Mouse (Mus musculus): ENCODE data around the gene Dda1. TPM values are rescaled to one million over a fixed set of nuclear protein-coding genes. Genes with fewer than 3 reads are reported as not detected.
A peak's percentile ranks its signal among the peaks of the same experiment; 100 is the strongest.
"Not testable (repeated sequence)": the region's sequence is repeated elsewhere in the genome, so short reads cannot be mapped to it uniquely, and the experiment has no call there.

Dda1 gene
- polyA plus RNA-seq, 1 experiment from 2014 or later = 91.7 TPM

GRCm38 (mm10) chr8:71513018-71513754, 44.2 kb downstream of the Dda1 start:
- Histone ChIP-seq H3K27ac (ENCODE audit: low read length) (no peak overlapping the region), H3K9ac (ENCODE audit: low read depth, low read length) (no peak overlapping the region), H3K4me3 (ENCODE audit: low read length) (no peak overlapping the region), H3K36me3 (ENCODE audit: control insufficient read depth, insufficient read depth, low read length) (no peaks in the 10 kb centered on the region), H3K4me1 (ENCODE audit: control insufficient read depth, insufficient read depth, low read length) (peaks cover 9% of the 10 kb centered on the region; the same call in 1 of the 2 replicates), H3K4me2 (ENCODE audit: low read depth, low read length) (no peak overlapping the region), H3K27me3 (replicated peaks; ENCODE audit: control insufficient read depth, insufficient read depth, low read length) (peaks cover 7% of the 10 kb centered on the region), H3K9me3 (ENCODE audit: control insufficient read depth, low read length) (no peaks in the 10 kb centered on the region)
- WGBS = 70% methylated on average over 15 of the region's 15 CpGs
- ATAC-seq = no peak

GRCm38 (mm10) chr8:71515043-71515442, 46.0 kb downstream of the Dda1 start:
- Histone ChIP-seq H3K9ac (ENCODE audit: low read depth, low read length) (no peak overlapping the region), H3K27me3 (replicated peaks; ENCODE audit: control insufficient read depth, insufficient read depth, low read length) (no peaks in the 10 kb centered on the region; the same call in 1 of the 2 replicates), H3K4me3 (ENCODE audit: low read length) (no peak overlapping the region), H3K27ac (ENCODE audit: low read length) (no peak overlapping the region), H3K4me2 (ENCODE audit: low read depth, low read length) (no peak overlapping the region), H3K9me3 (ENCODE audit: control insufficient read depth, low read length) (no peaks in the 10 kb centered on the region), H3K4me1 (ENCODE audit: control insufficient read depth, insufficient read depth, low read length) (0 out of 2 replicates have a peak, but pooled peaks cover 2% of the 10 kb centered on the region), H3K36me3 (ENCODE audit: control insufficient read depth, insufficient read depth, low read length) (no peaks in the 10 kb centered on the region)
- 72% methylated on average over 5 of the region's 5 CpGs for WGBS
- no peak for ATAC-seq

GRCm38 (mm10) chr8:71516786-71517185, 47.8 kb downstream of the Dda1 start:
- Histone ChIP-seq H3K9ac (ENCODE audit: low read depth, low read length) (no peak overlapping the region), H3K4me2 (ENCODE audit: low read depth, low read length) (no peak overlapping the region), H3K27me3 (replicated peaks; ENCODE audit: control insufficient read depth, insufficient read depth, low read length) (no peaks in the 10 kb centered on the region), H3K9me3 (ENCODE audit: control insufficient read depth, low read length) (no peaks in the 10 kb centered on the region), H3K36me3 (ENCODE audit: control insufficient read depth, insufficient read depth, low read length) (no peaks in the 10 kb centered on the region), H3K27ac (ENCODE audit: low read length) (peak overlapping the region; percentile 23; the same call in 1 of the 2 replicates), H3K4me1 (ENCODE audit: control insufficient read depth, insufficient read depth, low read length) (0 out of 2 replicates have a peak, but pooled peaks cover 2% of the 10 kb centered on the region), H3K4me3 (ENCODE audit: low read length) (no peak overlapping the region)
- ATAC-seq = no peak
- WGBS = 7% methylated on average over 6 of the region's 6 CpGs

- H3K27me3 ChIP-seq (replicated peaks; ENCODE audit: control insufficient read depth, insufficient read depth, low read length); ATAC-seq; H3K4me2 ChIP-seq (ENCODE audit: low read depth, low read length); H3K4me1 ChIP-seq (ENCODE audit: control insufficient read depth, insufficient read depth, low read length); H3K27ac ChIP-seq (ENCODE audit: low read length); H3K9ac ChIP-seq (ENCODE audit: low read depth, low read length); H3K36me3 ChIP-seq (ENCODE audit: control insufficient read depth, insufficient read depth, low read length); H3K9me3 ChIP-seq (ENCODE audit: control insufficient read depth, low read length); H3K4me3 ChIP-seq (ENCODE audit: low read length): not testable (repeated sequence)
- 39% methylated on average over 9 of the region's 10 CpGs for WGBS
Observed at GRCm38 (mm10) chr8:71519037-71519825, 50.2 kb downstream of the Dda1 start.

GRCm38 (mm10) chr8:71521634-71522033, 52.6 kb downstream of the Dda1 start:
- Histone ChIP-seq H3K27me3 (replicated peaks; ENCODE audit: control insufficient read depth, insufficient read depth, low read length) (peaks cover 18% of the 10 kb centered on the region), H3K4me2 (ENCODE audit: low read depth, low read length) (peak overlapping the region; percentile 26; the same call in 1 of the 2 replicates), H3K36me3 (ENCODE audit: control insufficient read depth, insufficient read depth, low read length) (no peaks in the 10 kb centered on the region), H3K27ac (ENCODE audit: low read length) (no peak overlapping the region), H3K9me3 (ENCODE audit: control insufficient read depth, low read length) (no peaks in the 10 kb centered on the region), H3K4me3 (ENCODE audit: low read length) (no peak overlapping the region), H3K4me1 (ENCODE audit: control insufficient read depth, insufficient read depth, low read length) (peaks cover 2% of the 10 kb centered on the region; the same call in 1 of the 2 replicates), H3K9ac (ENCODE audit: low read depth, low read length) (0 out of 2 replicates have a peak overlapping the region, but pooled peaks have one; percentile 30)
- ATAC-seq = peak; percentile 87
- 4% methylated on average over 17 of the region's 17 CpGs for WGBS

- WGBS = 15% methylated on average over 46 of the region's 46 CpGs
Observed at GRCm38 (mm10) chr8:71525226-71526050, 56.4 kb downstream of the Dda1 start, which contains the start of gene Ccdc194. Gene Ccdc194, minus strand, starts transcription at chr8:71525711.

More at GRCm38 (mm10) chr8:71525226-71526050, 56.4 kb downstream of the Dda1 start, which contains the start of gene Ccdc194:
- H3K4me1 ChIP-seq (ENCODE audit: control insufficient read depth, insufficient read depth, low read length) = peaks cover 3% of the 10 kb centered on the region; the same call in 1 of the 2 replicates
- no peak for ATAC-seq
- no peak within 1 kb of the TSS for H3K4me3 ChIP-seq (ENCODE audit: low read length)
- H3K9ac ChIP-seq (ENCODE audit: low read depth, low read length) = peak within 1 kb of the TSS; percentile 37; the same call in 1 of the 2 replicates
- peak within 1 kb of the TSS; percentile 22; the same call in 1 of the 2 replicates for H3K4me2 ChIP-seq (ENCODE audit: low read depth, low read length)
- H3K27me3 ChIP-seq (replicated peaks; ENCODE audit: control insufficient read depth, insufficient read depth, low read length) = peaks cover 20% of the 10 kb centered on the region
- no peaks in the 10 kb centered on the region for H3K9me3 ChIP-seq (ENCODE audit: control insufficient read depth, low read length)
- peak within 1 kb of the TSS; percentile 50 for H3K27ac ChIP-seq (ENCODE audit: low read length)
- H3K36me3 ChIP-seq (ENCODE audit: control insufficient read depth, insufficient read depth, low read length) = no peaks in the 10 kb centered on the region

Other genes starting within 250 kb of the Dda1 start
- 11.6 and 12.4 TPM in 2 replicates for gene Myo9b, start 196.5 kb upstream of the Dda1 start, polyA plus RNA-seq (2015; fragmentation: Nextera tagmentation; extraction: Ambion mirVana)
- gene Haus8, start 196.3 kb upstream of the Dda1 start, polyA plus RNA-seq (2015; fragmentation: Nextera tagmentation; extraction: Ambion mirVana) = 43.6 and 48.4 TPM in 2 replicates
- gene Use1, start 102.4 kb upstream of the Dda1 start, polyA plus RNA-seq (2015; fragmentation: Nextera tagmentation; extraction: Ambion mirVana) = 89.5 and 95.8 TPM in 2 replicates
- 6.3 and 8.5 TPM in 2 replicates for gene Ocel1, start 97.9 kb upstream of the Dda1 start, polyA plus RNA-seq (2015; fragmentation: Nextera tagmentation; extraction: Ambion mirVana)
- 35.8 and 51.1 TPM in 2 replicates for gene Nr2f6, start 87.2 kb upstream of the Dda1 start, polyA plus RNA-seq (2015; fragmentation: Nextera tagmentation; extraction: Ambion mirVana)
- gene Ushbp1, start 73.4 kb upstream of the Dda1 start, polyA plus RNA-seq (2015; fragmentation: Nextera tagmentation; extraction: Ambion mirVana) = 10.8 and 10.9 TPM in 2 replicates
- 84.7 and 86.9 TPM in 2 replicates for gene Babam1, start 72.3 kb upstream of the Dda1 start, polyA plus RNA-seq (2015; fragmentation: Nextera tagmentation; extraction: Ambion mirVana)
- gene Ankle1, start 63.2 kb upstream of the Dda1 start, polyA plus RNA-seq (2015; fragmentation: Nextera tagmentation; extraction: Ambion mirVana) = 32.0 and 39.4 TPM in 2 replicates
- 24.0 and 25.1 TPM in 2 replicates for gene Abhd8, start 5.5 kb upstream of the Dda1 start, polyA plus RNA-seq (2015; fragmentation: Nextera tagmentation; extraction: Ambion mirVana)
- 224 and 234 TPM in 2 replicates for gene Mrpl34, start 4.2 kb upstream of the Dda1 start, polyA plus RNA-seq (2015; fragmentation: Nextera tagmentation; extraction: Ambion mirVana)
- gene Ano8, start 16.8 kb downstream of the Dda1 start, polyA plus RNA-seq (2015; fragmentation: Nextera tagmentation; extraction: Ambion mirVana) = 0.20 and 0.43 TPM in 2 replicates
- 14.0 and 14.9 TPM in 2 replicates for gene Gtpbp3, start 18.9 kb downstream of the Dda1 start, polyA plus RNA-seq (2015; fragmentation: Nextera tagmentation; extraction: Ambion mirVana)
- 70.9 and 80.9 TPM in 2 replicates for gene Plvap, start 42.6 kb downstream of the Dda1 start, polyA plus RNA-seq (2015; fragmentation: Nextera tagmentation; extraction: Ambion mirVana)
- gene Ccdc194, start 56.5 kb downstream of the Dda1 start, polyA plus RNA-seq (2015; fragmentation: Nextera tagmentation; extraction: Ambion mirVana) = 0.26 and 0.28 TPM in 2 replicates
- 38.8 and 42.0 TPM in 2 replicates for gene Bst2, start 68.3 kb downstream of the Dda1 start, polyA plus RNA-seq (2015; fragmentation: Nextera tagmentation; extraction: Ambion mirVana)
- 126 and 130 TPM in 2 replicates for gene Mvb12a, start 73.7 kb downstream of the Dda1 start, polyA plus RNA-seq (2015; fragmentation: Nextera tagmentation; extraction: Ambion mirVana)
- gene Tmem221, start 89.7 kb downstream of the Dda1 start, polyA plus RNA-seq (2015; fragmentation: Nextera tagmentation; extraction: Ambion mirVana) = 1.3 and 1.8 TPM in 2 replicates
- 0.06 TPM in 1 of 2 replicates, not detected in the other for gene Nxnl1, start 97.4 kb downstream of the Dda1 start, polyA plus RNA-seq (2015; fragmentation: Nextera tagmentation; extraction: Ambion mirVana)
- gene Slc27a1, start 99.7 kb downstream of the Dda1 start, polyA plus RNA-seq (2015; fragmentation: Nextera tagmentation; extraction: Ambion mirVana) = 21.0 and 24.3 TPM in 2 replicates
- gene Pgls, start 123.0 kb downstream of the Dda1 start, polyA plus RNA-seq (2015; fragmentation: Nextera tagmentation; extraction: Ambion mirVana) = 244 and 252 TPM in 2 replicates
- 3.0 and 3.5 TPM in 2 replicates for gene Fam129c, start 128.4 kb downstream of the Dda1 start, polyA plus RNA-seq (2015; fragmentation: Nextera tagmentation; extraction: Ambion mirVana)
- gene Colgalt1, start 141.8 kb downstream of the Dda1 start, polyA plus RNA-seq (2015; fragmentation: Nextera tagmentation; extraction: Ambion mirVana) = 68.0 and 70.5 TPM in 2 replicates
- gene Unc13a, start 202.6 kb downstream of the Dda1 start, polyA plus RNA-seq (2015; fragmentation: Nextera tagmentation; extraction: Ambion mirVana) = 0.98 and 1.2 TPM in 2 replicates
- gene Jak3, start 207.1 kb downstream of the Dda1 start, polyA plus RNA-seq (2015; fragmentation: Nextera tagmentation; extraction: Ambion mirVana) = 11.5 and 13.5 TPM in 2 replicates
- gene Insl3, start 220.0 kb downstream of the Dda1 start, polyA plus RNA-seq (2015; fragmentation: Nextera tagmentation; extraction: Ambion mirVana) = 2.4 and 2.5 TPM in 2 replicates
- 19.2 and 20.9 TPM in 2 replicates for gene B3gnt3, start 232.6 kb downstream of the Dda1 start, polyA plus RNA-seq (2015; fragmentation: Nextera tagmentation; extraction: Ambion mirVana)